Mouse (Mus musculus): ENCODE results near the gene Adam10. TPM values are rescaled to one million over a fixed set of nuclear protein-coding genes. Genes with fewer than 3 reads are reported as not detected.
A peak's percentile ranks its signal among the peaks of the same experiment; 100 is the strongest.

The Adam10 gene
- polyA plus RNA-seq, 1 experiment from 2014 or later = 67.5 TPM

GRCm38 (mm10) chr9:70655764-70656129 is 23.1 kb upstream of the Adam10 start:
- Histone ChIP-seq H3K4me1 (ENCODE audit: control insufficient read depth, insufficient read depth, low read length) (peaks cover 8% of the 10 kb centered on the region), H3K36me3 (ENCODE audit: control insufficient read depth, insufficient read depth, low read length) (no peaks in the 10 kb centered on the region), H3K4me2 (replicated peaks; ENCODE audit: low read depth, low read length) (peak overlapping the region; percentile 86), H3K27me3 (ENCODE audit: control insufficient read depth, insufficient read depth, low read length) (no peaks in the 10 kb centered on the region), H3K4me3 (ENCODE audit: low read depth, low read length) (peak overlapping the region; percentile 85), H3K9me3 (ENCODE audit: control insufficient read depth, low read depth, low read length) (no peaks in the 10 kb centered on the region), H3K9ac (replicated peaks; ENCODE audit: low read depth, low read length) (no peak overlapping the region), H3K27ac (ENCODE audit: low read length) (no peak overlapping the region)
- ATAC-seq (ENCODE audit: insufficient number of reproducible peaks, insufficient read depth, low FRiP score, low read depth) = no peak
- 35% methylated on average over 2 of the region's 2 CpGs for WGBS

GRCm38 (mm10) chr9:70656130-70657007 is 22.4 kb upstream of the Adam10 start, which contains the start of gene Gm10642:
Gene Gm10642 (plus strand): TSS chr9:70656251.
- H3K9me3 ChIP-seq (ENCODE audit: control insufficient read depth, low read depth, low read length) = no peaks in the 10 kb centered on the region
- peak within 1 kb of the TSS; percentile 85 for H3K4me3 ChIP-seq (ENCODE audit: low read depth, low read length)
- peak within 1 kb of the TSS; percentile 86 for H3K4me2 ChIP-seq (replicated peaks; ENCODE audit: low read depth, low read length)
- WGBS = under 1% methylated on average over 63 of the region's 72 CpGs
- peak; percentile 42 for ATAC-seq (ENCODE audit: insufficient number of reproducible peaks, insufficient read depth, low FRiP score, low read depth)
- peak within 1 kb of the TSS; percentile 80 for H3K9ac ChIP-seq (replicated peaks; ENCODE audit: low read depth, low read length)
- no peaks in the 10 kb centered on the region for H3K27me3 ChIP-seq (ENCODE audit: control insufficient read depth, insufficient read depth, low read length)
- peak within 1 kb of the TSS; percentile 92 for H3K27ac ChIP-seq (ENCODE audit: low read length)
- H3K4me1 ChIP-seq (ENCODE audit: control insufficient read depth, insufficient read depth, low read length) = peaks cover 8% of the 10 kb centered on the region
- no peaks in the 10 kb centered on the region for H3K36me3 ChIP-seq (ENCODE audit: control insufficient read depth, insufficient read depth, low read length)

- Histone ChIP-seq H3K9ac (replicated peaks; ENCODE audit: low read depth, low read length) (peak within 1 kb of the TSS; percentile 80), H3K27ac (ENCODE audit: low read length) (peak within 1 kb of the TSS; percentile 92), H3K27me3 (ENCODE audit: control insufficient read depth, insufficient read depth, low read length) (no peaks in the 10 kb centered on the region), H3K4me2 (replicated peaks; ENCODE audit: low read depth, low read length) (peak within 1 kb of the TSS; percentile 86), H3K4me3 (ENCODE audit: low read depth, low read length) (peak within 1 kb of the TSS; percentile 85), H3K36me3 (ENCODE audit: control insufficient read depth, insufficient read depth, low read length) (no peaks in the 10 kb centered on the region), H3K9me3 (ENCODE audit: control insufficient read depth, low read depth, low read length) (no peaks in the 10 kb centered on the region), H3K4me1 (ENCODE audit: control insufficient read depth, insufficient read depth, low read length) (peaks cover 8% of the 10 kb centered on the region)
- WGBS = 1% methylated on average over 66 of the region's 67 CpGs
- ATAC-seq (ENCODE audit: insufficient number of reproducible peaks, insufficient read depth, low FRiP score, low read depth) = peak; percentile 98
These were observed 21.5 kb upstream of the Adam10 start, which contains the start of gene Mindy2 for GRCm38 (mm10) chr9:70657013-70657967. Gene Mindy2 (minus strand): TSS chr9:70657174.

GRCm38 (mm10) chr9:70658266-70658665 is 20.5 kb upstream of the Adam10 start:
- Histone ChIP-seq H3K27ac (ENCODE audit: low read length) (no peak overlapping the region), H3K27me3 (ENCODE audit: control insufficient read depth, insufficient read depth, low read length) (no peaks in the 10 kb centered on the region), H3K36me3 (ENCODE audit: control insufficient read depth, insufficient read depth, low read length) (no peaks in the 10 kb centered on the region), H3K4me3 (ENCODE audit: low read depth, low read length) (no peak overlapping the region), H3K9me3 (ENCODE audit: control insufficient read depth, low read depth, low read length) (no peaks in the 10 kb centered on the region), H3K9ac (replicated peaks; ENCODE audit: low read depth, low read length) (no peak overlapping the region), H3K4me2 (replicated peaks; ENCODE audit: low read depth, low read length) (no peak overlapping the region), H3K4me1 (ENCODE audit: control insufficient read depth, insufficient read depth, low read length) (peaks cover 8% of the 10 kb centered on the region)
- ATAC-seq (ENCODE audit: insufficient number of reproducible peaks, insufficient read depth, low FRiP score, low read depth) = no peak
- WGBS = 55% methylated on average over 2 of the region's 2 CpGs

GRCm38 (mm10) chr9:70664847-70665246 is 13.9 kb upstream of the Adam10 start:
- Histone ChIP-seq H3K4me2 (replicated peaks; ENCODE audit: low read depth, low read length) (no peak overlapping the region), H3K27ac (ENCODE audit: low read length) (no peak overlapping the region), H3K36me3 (ENCODE audit: control insufficient read depth, insufficient read depth, low read length) (no peaks in the 10 kb centered on the region), H3K9me3 (ENCODE audit: control insufficient read depth, low read depth, low read length) (no peaks in the 10 kb centered on the region), H3K27me3 (ENCODE audit: control insufficient read depth, insufficient read depth, low read length) (no peaks in the 10 kb centered on the region), H3K4me1 (ENCODE audit: control insufficient read depth, insufficient read depth, low read length) (no peaks in the 10 kb centered on the region), H3K4me3 (ENCODE audit: low read depth, low read length) (no peak overlapping the region), H3K9ac (replicated peaks; ENCODE audit: low read depth, low read length) (no peak overlapping the region)
- no peak for ATAC-seq (ENCODE audit: insufficient number of reproducible peaks, insufficient read depth, low FRiP score, low read depth)
- WGBS = 76% methylated on average over 4 of the region's 4 CpGs

GRCm38 (mm10) chr9:70665372-70666145 is 13.2 kb upstream of the Adam10 start:
- no peaks in the 10 kb centered on the region for H3K36me3 ChIP-seq (ENCODE audit: control insufficient read depth, insufficient read depth, low read length)
- no peaks in the 10 kb centered on the region for H3K9me3 ChIP-seq (ENCODE audit: control insufficient read depth, low read depth, low read length)
- no peak overlapping the region for H3K9ac ChIP-seq (replicated peaks; ENCODE audit: low read depth, low read length)
- ATAC-seq (ENCODE audit: insufficient number of reproducible peaks, insufficient read depth, low FRiP score, low read depth) = no peak
- H3K4me1 ChIP-seq (ENCODE audit: control insufficient read depth, insufficient read depth, low read length) = no peaks in the 10 kb centered on the region
- no peak overlapping the region for H3K27ac ChIP-seq (ENCODE audit: low read length)
- no peak overlapping the region for H3K4me3 ChIP-seq (ENCODE audit: low read depth, low read length)
- H3K27me3 ChIP-seq (ENCODE audit: control insufficient read depth, insufficient read depth, low read length) = no peaks in the 10 kb centered on the region
- 70% methylated on average over 16 of the region's 16 CpGs for WGBS
- H3K4me2 ChIP-seq (replicated peaks; ENCODE audit: low read depth, low read length) = no peak overlapping the region

GRCm38 (mm10) chr9:70666811-70667210 is 12.0 kb upstream of the Adam10 start:
- Histone ChIP-seq H3K4me1 (ENCODE audit: control insufficient read depth, insufficient read depth, low read length) (no peaks in the 10 kb centered on the region), H3K27me3 (ENCODE audit: control insufficient read depth, insufficient read depth, low read length) (no peaks in the 10 kb centered on the region), H3K27ac (ENCODE audit: low read length) (no peak overlapping the region), H3K4me3 (ENCODE audit: low read depth, low read length) (no peak overlapping the region), H3K9me3 (ENCODE audit: control insufficient read depth, low read depth, low read length) (no peaks in the 10 kb centered on the region), H3K36me3 (ENCODE audit: control insufficient read depth, insufficient read depth, low read length) (no peaks in the 10 kb centered on the region), H3K4me2 (replicated peaks; ENCODE audit: low read depth, low read length) (no peak overlapping the region), H3K9ac (replicated peaks; ENCODE audit: low read depth, low read length) (no peak overlapping the region)
- WGBS = 69% methylated on average over 7 of the region's 7 CpGs
- ATAC-seq (ENCODE audit: insufficient number of reproducible peaks, insufficient read depth, low FRiP score, low read depth) = no peak

GRCm38 (mm10) chr9:70668048-70668447 is 10.7 kb upstream of the Adam10 start:
- no peak overlapping the region for H3K9ac ChIP-seq (replicated peaks; ENCODE audit: low read depth, low read length)
- H3K27me3 ChIP-seq (ENCODE audit: control insufficient read depth, insufficient read depth, low read length) = no peaks in the 10 kb centered on the region
- no peak overlapping the region for H3K27ac ChIP-seq (ENCODE audit: low read length)
- no peaks in the 10 kb centered on the region for H3K36me3 ChIP-seq (ENCODE audit: control insufficient read depth, insufficient read depth, low read length)
- H3K4me1 ChIP-seq (ENCODE audit: control insufficient read depth, insufficient read depth, low read length) = no peaks in the 10 kb centered on the region
- no peak overlapping the region for H3K4me2 ChIP-seq (replicated peaks; ENCODE audit: low read depth, low read length)
- no peaks in the 10 kb centered on the region for H3K9me3 ChIP-seq (ENCODE audit: control insufficient read depth, low read depth, low read length)
- no peak overlapping the region for H3K4me3 ChIP-seq (ENCODE audit: low read depth, low read length)
- no peak for ATAC-seq (ENCODE audit: insufficient number of reproducible peaks, insufficient read depth, low FRiP score, low read depth)
